Mouse (Mus musculus): ENCODE data around the gene Fggy.

Gene Fggy

DNA sequence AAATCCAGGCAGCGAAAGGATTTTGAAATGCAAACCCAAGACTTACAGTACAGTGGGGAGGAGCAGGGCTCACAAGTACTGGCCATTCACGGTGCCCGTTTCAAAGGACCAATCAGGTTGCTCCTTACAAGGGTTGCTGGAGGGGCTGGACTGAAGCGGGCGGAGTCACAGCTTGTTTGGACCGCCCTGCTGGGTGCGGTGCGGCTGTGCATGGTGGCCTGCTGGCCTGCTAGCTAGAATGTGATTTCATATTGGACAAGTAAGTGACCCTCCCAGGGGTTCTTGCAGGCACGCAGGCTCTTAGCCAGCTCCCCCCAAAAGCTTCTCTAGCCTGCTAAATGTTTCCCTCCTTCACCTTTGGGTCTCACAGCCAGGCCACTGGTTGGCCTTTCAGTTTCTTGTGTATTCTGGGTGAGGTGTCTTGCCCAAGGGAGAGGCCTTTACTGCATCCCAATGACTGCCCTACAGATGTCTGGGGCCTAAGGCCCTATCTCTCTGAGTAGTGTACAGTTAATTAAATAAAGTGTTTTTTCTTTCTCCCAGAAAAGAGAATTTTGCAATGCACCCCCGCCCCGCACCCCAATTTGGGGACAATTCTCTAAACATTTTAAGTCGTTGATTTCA, at the start of gene Fggy:
Gene Fggy (plus strand): TSS at position 175 of the 624 bp plus-strand sequence.
- peak; percentile 99 for DNase-seq

DNA sequence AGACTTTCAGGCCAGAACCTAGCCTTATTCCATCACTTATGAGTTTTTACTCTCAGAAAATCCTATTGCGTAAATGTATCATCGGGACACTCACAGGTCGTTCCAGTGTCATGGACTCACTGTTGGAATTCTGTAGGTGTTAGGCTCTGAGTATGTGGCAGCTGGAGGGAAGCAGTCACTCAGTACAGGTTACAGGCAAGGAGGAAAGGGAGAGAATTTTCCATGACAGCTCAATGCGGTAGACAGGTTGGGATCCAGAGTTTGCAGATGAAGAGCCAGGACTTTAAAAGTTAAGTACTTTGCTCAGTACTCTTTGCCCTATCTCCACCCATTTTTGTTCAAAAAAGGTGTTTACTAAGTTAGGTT, 49.4 kb upstream of the Fggy start:
- DNase-seq = no peak

DNA sequence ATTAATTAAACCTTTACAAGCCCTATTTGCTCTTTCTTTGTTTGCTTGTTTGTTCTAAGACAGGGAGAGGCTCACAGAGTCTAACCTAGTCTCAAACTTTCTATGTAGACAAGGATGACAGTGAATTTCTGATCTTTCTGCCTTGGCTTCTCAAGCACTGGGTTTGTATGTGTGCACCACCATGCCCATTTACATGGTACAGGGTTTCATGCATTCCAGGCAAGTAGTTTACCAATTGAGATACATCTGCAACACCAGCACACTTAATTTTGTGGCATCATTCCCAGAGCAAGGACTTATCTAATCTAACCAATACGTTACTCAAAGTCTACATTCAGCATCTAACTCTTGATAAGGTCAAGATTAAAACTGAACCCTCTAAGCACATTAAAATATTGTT, 38.9 kb upstream of the Fggy start:
- DNase-seq = no peak

DNA sequence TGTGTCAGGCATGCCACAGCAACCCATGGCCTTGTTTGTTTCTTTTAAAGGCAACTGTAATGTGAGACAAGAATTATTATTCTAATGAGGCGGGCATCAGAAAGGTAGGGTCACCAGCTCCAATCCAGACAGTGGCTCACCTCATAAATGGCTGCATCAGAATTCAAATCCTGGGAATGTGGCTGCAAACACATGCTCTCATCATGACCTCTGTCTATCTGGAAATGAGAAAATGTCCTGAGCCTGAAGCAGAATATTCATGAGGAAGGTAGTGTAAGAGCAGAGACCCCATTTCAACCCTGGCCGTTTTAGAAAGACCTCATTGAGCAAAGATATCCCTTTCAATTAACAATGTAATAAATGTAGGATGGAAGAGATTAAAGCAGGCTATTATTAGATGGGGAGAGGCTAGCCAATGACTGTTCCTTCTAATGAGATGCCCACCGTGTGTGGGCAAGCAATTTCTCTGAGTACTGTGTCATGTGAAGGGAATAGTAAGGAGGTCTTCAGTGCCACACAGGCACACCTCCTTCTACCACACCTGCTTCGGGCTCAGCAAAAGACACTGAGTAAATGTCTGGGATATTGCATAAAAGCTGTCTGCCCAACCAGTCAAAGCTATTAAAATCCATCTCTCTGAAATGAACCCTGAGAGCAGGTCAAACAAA, 37.2 kb upstream of the Fggy start:
- no peak for DNase-seq

DNA sequence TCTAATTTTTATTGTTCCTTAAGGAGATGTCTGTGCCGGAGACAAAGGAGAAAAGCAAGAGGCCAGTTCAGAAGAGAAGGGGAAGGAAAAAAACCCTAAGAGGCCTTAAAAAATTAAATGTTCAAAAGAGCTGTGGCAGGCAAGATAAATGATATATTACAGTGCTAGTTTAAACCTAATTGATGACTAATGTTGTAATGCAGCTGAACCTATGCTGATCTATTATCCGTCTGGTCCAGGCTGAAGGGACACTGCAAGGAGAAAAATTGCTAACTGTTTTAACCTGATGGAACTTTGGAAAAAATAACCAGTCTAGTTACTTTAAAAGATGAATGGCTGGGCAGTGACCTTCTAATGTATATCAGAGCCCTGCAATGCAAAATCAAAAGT, 36.7 kb upstream of the Fggy start:
- DNase-seq = no peak

DNA sequence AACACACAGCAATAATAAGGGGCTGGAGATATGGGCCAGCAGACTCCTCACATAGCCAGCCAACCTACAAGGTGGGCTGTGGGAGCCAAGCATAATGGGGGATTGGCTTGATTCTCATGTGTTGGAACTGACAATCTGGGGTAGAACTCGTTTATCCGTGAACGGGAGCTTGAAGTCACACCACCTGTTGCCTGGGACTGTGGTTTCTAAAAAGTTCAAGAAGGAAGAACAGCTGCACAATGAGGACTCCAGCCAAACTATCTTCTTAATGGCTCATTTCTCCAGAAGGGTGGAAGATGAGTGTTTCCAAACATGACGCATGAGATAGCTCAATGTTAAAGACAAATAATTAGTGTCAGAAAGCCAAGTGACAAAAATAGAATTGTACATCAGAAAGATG, 30.7 kb upstream of the Fggy start:
- DNase-seq = no peak

DNA sequence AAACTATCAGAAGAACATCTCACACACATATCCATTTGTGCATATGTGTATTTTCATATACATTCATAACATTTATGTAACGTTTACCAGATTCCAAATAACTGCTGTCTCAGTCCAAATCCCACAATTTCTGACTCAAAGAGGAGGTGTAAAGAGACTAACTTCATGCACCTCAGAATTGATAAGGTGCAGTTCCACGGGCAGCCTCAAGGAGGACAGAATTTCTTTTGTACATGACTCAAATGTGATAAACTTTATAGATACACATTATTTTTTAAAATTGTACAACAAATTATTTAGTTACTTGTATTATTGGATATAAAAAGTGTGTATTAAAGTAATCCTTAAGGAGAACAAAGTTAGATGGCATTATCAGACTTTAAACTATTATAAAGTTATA, 26.6 kb upstream of the Fggy start:
- no peak for DNase-seq

DNA sequence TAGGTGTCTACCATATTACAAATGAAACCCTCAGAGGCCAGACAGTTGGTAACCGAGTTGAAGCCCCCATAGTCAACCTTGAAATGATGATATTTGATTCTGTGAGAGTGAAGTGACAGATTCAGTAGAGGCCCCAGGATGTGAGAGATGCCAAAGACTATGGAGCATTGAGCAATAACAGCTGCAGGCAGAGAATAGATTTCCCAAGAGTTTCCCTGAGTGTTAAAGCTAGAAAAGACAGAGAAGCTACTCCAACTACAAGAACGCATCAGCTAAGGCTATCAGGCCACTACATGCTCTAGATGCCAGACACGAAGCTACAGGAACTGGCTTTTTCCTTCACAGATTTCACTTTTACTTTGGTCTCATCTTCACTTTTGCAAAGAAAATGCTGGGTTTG, 23.4 kb upstream of the Fggy start:
- DNase-seq = no peak

DNA sequence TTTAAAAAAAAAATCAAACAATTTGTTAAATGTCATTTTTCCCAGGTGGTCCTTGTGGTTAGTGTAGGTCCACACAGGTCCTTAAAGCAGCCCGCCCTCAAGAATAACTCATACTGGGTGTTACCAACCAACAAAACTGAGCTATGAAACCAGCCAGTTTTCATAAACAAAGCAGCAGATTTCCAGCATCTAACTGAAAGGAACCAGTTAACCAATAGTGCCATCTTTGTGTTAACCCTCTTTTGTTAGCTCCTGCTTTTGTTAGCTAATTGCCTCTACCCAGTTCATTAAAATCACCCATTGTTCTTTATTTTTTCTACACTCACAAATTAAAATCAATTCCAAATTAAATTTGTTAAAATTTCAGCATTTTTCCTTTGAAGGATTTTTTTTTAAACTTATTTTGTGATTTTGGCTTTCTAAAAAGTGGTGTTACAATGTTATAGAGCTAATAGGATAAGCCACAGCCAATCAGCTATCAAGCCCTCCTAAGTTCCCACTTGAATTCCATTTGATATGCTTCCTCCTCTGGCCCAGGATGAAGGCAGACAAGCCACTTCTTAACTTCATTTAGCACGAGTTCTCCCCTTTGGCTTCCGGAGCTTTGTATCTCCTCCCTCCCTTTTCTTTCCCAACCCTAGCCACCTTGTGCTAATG, 15.8 kb upstream of the Fggy start:
- DNase-seq = no peak

DNA sequence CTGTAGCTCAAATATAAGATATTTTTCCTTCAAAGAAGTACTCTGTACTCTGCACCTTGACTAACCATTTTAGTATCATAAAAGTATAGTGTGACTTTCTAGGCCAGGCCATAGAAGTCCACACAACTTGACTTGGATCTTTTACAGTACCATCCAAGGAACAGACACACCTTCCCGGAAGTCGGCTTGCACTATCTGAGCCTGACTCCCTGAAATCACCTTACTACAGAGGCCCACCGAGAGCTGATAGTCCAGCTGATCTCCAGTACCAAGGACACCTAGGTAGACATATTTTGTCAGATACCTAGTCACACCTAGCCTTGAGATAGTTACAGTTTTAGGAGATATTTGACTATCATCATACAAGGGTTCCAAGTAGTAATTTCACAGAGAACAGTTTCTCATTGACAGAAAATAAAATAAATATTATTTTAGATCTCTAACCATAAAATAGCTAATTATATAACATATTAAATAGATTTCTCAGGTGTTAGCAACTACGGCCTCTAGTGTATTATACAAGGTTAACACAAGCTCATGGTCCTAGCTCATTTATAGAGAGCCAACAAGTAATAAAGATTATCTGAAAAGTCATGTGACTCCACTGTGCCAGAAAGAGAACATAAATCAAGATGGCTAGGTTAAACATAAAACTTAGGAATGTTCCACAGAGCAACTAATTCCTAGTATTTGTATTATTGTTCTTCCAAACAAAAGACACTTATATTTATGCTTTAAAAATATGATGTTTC, 15.1 kb upstream of the Fggy start:
- no peak for DNase-seq

DNA sequence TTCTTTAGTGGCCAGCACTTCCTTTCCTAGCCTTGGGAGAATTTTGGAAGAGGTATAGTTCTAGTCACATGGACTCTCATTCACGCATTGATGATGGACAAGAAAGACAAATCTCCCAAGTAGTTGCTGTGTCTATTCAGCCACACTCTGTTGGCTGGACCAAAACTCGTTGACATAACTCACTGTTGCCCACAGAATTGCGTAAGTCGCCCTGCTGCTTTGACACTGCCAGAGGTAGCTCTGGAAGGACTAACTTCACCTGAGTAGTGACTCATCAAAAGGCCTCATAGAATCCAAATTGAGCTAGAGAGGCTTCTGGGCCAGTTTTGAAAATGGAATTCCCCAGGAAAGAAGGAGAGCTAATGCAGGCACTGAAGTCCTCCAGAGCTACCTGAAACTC, 13.8 kb upstream of the Fggy start:
- no peak for DNase-seq

DNA sequence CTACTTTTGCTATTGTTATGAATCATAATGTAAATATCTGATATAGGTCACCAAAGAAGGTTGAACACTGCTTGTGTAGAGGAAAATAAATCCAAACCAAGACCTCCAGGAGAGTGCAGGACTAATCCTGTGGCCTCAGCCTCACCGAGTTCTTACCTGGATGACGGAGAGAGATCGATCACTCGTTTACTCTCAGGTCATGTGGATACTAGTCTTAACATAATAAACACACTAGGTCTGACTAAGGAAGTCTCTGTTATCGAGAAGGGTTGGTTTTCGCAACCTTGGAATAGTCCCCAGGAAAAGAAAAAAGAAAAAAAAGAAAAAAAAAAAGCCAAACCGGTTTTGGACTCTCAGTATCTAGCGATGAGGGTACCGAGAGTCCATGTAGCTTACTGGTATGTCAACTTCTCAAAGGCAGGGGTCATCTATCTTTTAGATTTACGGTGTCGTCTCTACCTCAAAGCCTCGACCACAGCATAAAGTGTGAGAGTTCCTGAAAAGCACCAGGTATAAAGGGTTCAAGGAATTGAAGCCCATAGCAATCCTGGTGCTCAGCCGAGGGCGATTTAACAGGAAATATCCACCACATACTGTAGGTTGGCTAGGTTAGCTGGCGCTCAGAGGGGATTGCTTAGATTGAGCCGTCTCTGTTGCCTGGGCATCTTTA, 509 bp upstream of the Fggy start:
- no peak for DNase-seq

DNA sequence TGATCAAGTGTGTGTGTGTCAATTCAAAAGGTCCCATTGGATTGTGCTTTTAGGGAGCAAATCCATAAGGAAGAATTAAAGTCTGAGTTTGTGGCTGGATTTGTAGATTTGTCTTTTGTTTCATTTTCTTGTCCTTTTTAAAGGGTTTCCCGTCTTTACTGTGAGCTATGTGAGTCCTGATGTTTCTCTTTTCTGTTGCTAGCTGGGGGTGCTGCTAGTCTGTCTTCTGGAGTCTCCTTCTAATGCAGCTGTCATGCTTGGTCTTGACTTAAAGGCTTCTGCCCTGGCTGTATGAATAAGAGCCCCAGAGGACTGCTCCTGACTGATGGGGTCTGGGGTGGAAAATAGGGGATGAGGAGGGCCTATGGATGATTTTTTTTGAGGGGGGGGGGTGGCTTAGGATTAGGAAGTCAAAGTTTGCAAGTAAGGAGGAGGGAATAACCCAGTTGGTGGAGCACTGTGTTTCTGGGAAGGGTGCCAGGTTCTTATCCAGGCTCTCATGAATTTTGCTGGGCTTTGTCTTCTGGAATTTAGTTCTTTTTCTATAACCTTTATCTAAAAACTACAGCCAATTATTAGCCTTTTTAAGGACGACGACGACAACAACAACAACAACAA, 1.1 kb downstream of the Fggy start:
- DNase-seq = peak; percentile 66

DNA sequence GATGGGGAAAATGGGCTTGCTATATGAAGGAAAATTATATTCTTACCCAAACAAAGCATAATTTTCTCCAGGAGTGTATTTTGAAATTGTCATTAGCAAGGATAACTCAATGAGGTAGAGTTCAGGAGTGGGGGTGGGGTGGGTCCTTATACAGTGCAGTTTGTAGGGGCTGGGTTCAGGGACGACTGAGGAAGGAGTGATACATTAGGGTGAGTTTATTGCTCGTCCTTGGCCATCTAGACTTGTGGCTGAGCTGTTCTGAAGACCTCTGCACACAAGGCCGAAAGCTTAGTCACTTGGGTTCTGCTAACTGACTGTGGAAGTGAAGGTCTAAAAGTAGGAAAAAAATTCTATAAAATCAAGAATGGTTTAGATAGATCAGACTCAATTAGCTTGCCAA, 14.3 kb downstream of the Fggy start:
- no peak for DNase-seq

DNA sequence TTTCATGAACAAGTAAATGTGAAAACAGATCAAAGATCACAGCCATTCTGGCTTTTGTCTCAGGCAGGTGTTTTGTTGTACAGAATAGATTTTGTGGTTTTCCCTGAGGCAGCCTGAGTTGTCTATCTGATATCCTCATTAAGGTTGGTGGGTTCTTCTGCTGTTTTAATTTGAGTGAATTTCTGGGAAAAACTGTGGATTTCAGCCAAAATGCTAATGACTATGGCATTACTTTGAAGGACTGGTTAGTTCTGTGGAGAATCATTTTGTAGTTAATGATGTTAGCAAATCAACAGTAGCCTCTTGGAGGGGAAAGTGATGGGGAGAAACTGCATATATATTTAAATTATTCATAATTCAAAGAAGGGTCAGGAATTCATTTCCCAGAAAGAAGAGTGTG, 16.4 kb downstream of the Fggy start:
- no peak for DNase-seq

DNA sequence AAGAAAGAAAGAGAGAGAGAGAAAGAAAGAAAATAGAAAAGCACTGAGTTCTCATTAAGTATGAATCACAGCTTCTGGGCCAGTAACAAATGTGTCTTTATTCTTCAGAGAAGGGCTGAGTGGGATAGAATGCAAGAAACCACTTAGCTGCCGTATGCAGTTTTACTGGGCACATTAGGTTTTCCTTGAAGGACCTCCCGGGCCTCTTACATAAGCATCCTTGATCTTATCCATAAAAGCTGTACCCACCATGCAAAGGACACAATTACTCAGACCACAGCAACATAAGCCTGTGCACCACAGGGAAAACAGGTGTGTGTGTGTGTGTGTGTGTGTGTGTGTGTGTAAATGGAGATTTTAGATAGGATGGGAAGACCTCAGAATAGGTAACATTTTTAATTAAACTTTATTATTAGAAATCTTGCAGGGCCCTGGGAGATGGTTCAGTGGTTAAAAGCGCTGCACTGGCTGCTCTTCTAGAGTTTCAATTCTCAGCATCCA, 18.2 kb downstream of the Fggy start:
- no peak for DNase-seq

DNA sequence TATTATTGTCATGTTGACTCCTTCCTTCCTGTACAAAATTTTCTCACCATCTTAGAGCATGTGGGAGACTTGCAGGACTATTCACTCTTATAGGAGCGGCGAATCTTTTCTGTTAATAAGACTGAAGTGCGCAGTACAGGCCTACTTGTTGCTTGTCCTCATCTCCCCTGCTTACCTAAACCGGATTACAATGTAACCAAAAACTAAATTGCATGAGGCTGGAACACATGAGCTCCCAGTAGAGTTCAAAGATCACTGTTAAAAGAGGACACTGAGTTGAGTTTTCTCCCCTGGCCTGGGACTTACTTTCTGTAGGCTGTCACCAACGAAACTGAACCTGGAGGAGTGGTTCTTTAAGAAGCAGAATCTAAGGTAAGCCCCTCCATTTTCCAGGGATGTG, 21.9 kb downstream of the Fggy start:
- DNase-seq = no peak

DNA sequence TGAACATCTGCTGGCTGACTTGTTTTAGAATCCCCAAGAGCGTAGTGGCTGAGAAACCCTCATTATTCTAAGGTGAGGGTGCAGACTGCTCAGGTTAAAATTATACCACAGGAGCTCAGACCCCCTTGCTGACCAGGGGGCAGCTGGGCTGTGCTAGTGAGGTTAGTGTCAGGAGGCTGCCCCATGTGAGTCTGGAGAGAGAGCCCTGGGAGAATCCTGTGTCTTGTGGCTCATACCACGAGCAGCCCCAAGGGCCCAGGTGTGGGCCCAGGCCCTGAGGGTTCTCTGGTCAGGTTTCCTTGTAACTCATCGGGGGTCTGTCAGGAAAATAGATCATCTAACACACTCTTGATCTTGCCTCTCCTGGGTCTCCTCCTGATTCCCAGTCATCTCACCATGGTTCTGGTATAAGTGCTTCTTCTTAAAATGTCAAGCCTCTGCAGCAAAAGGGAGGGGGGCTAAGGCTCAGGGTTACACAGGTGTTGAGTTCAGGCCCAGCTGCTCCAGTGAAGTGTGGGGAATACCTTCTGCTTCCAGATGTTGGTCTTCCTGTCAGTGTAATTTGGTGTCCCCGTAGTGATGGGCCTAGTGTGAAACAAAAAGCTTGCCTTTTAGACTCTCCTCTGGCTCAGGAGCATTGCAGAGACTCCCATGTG, 26.9 kb downstream of the Fggy start:
- no peak for DNase-seq

DNA sequence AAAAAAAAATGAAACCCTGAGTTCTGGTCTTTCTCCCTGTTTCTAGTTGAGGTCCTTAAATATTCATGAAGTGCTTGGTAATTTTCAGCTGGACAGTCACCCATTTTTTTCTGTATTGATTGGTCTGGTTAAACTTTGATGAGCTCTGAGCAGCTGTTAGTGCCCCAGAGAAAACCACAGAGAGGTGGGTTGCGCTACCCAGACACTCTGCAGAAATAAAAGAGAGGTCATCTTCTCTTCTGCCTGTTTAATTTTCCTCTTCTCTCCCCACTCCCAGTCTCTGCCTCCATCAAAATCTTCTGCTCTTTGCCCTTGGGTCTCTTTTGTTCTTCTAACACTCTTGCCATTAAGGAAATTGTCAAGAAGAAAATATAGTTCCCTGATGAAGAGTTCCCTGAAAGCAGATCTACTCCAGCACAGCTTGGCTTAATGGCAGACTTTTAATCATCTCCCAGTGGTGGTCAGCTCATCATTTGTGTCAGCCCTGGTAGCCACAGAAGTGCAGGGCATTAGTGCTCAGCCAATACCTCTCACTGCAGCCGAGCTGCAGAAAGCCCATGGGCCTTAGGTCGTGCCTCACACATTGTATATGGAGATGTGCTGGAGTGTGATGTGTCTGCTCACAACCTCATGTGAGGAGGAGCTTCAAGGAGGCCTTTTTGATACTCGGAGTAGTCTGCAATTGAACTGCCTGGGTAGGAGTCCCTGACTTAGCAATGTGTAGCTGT, 29.1 kb downstream of the Fggy start:
- DNase-seq = no peak

DNA sequence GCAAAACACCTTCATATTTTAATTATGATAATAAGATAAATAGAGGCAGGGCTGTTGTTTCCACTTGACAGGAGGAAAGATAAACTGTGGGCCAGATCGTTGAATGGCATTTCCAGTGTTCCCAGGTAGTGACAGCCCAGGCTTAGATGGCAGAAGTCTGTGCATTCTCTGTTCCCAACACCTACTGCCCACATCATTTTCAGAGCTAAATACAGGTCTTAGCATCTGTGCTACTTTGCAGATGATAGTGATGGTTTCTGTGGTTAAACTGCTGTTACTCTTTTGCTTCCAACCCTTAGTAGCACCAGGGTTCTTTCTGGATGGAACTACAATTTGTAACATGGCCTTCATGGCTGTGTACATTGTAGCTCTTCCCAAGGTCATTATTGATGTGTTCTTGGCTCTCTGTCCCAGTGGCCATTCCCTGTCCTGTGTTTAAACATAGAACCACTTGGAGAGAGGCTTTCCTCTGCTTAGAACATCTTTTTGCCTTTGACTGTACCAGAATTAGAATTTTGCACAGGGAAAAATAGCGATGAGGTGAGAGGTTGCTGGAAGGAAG, 31.5 kb downstream of the Fggy start:
- no peak for DNase-seq

DNA sequence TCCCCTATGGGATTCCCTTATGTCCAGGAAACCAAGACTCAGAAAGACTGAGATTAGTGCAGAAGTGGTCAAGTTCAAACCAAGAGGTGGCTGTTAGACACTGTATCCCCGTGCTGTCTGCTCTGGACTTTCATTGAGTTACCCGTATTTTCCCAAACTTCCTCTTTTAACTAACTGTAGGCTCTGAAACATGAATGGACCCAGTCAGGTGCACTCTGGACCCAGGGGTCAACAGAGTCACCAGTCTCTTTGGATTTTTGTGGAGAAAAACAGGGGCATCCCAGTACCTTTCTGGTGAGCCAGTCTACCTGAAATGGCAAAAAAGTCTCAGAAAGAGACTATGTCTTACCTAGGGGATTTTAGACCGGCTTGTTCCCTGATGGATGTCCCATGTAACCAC, 33.6 kb downstream of the Fggy start:
- no peak for DNase-seq
